Mouse (Mus musculus) G1E (cell line): ENCODE data around the gene Rab42.
A peak's percentile ranks its signal among the peaks of the same experiment; 100 is the strongest.

Source experiments
- CTCF ChIP-seq: IDR thresholded peaks from 2 replicates; pipeline ENCODE4 v1.5.1; 2012; ENCODE audit warnings: low read depth, low read length, inconsistent platforms, mixed read lengths
- GATA1 ChIP-seq: IDR thresholded peaks from 2 replicates; pipeline ENCODE4 v1.6.1; 2012; ENCODE audit warnings: borderline replicate concordance, low read length, inconsistent platforms, mixed read lengths
- GATA2 ChIP-seq: IDR thresholded peaks from 2 replicates; pipeline ENCODE4 v1.6.1; 2012; ENCODE audit warnings: low read depth, low read length, inconsistent platforms, borderline replicate concordance
- TAL1 ChIP-seq: conservative IDR thresholded peaks from 2 replicates; pipeline ENCODE4 v1.6.1; 2012; ENCODE audit warnings: low read depth, low read length, inconsistent platforms, mixed read lengths

GRCm38 (mm10) chr4:132309140-132309848 is 6.1 kb upstream of the Rab42 start:
- TF ChIP-seq CTCF (no peak), TAL1 (peak; percentile 54), GATA1 (no peak), GATA2 (no peak)
